Mouse (Mus musculus) mouse trophoblast stem cell (cell line): ENCODE measurements around the gene Preb.

Experiments used
- in situ Hi-C, 2 experiments: fragments of 300-500 bp; cut with MseI, MboI; formaldehyde crosslinking; loops; 2 replicates in 1 of 2; 3 replicates in 1 of 2; pipeline ENCODE4 v1.15.1; 2025

Gene Preb

DNA sequence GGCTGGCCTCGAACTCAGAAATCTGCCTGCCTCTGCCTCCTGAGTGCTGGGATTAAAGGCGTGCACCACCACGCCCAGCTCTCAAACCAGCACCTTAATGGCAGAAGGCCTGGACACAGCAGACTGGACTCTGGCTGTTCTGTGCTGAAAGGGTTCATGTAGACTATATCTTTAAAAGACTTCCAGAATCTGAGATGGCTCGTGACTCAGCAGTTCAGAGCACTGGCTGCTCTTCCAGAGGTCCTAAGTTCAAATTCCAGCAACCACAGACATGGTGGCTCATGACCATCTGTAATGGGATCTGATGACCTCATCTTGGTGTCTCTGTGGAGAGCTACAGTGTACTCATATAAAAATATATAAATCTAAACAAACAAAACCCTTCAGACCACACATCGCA, 58.3 kb downstream of the Preb start:
- in situ Hi-C loops, result no loop called here
